Mouse (Mus musculus) hindbrain, embryonic 10.5 days (tissue): Measurements from ENCODE around the gene Lemd1. TPM values are rescaled to one million over a fixed set of nuclear protein-coding genes. Genes with fewer than 3 reads are reported as not detected.

ENCODE experiments used
- DNase-seq: peaks from one replicate; pipeline ENCODE4 v3.0.0-alpha.2; 2017; ENCODE audit warnings: low spot score
- H3K27ac ChIP-seq: fragments of 300-500 bp; sonication (generic); 2 replicates; pipeline ENCODE4 v1.5.1; 2016; ENCODE audit warnings: mild to moderate bottlenecking, moderate library complexity
- H3K27me3 ChIP-seq: fragments of 300-500 bp; sonication (generic); 2 replicates; pipeline ENCODE4 v1.6.1; 2016; ENCODE audit warnings: mild to moderate bottlenecking; ENCODE audit not compliant: poor library complexity, insufficient read depth, severe bottlenecking
- H3K36me3 ChIP-seq: fragments of 300-500 bp; sonication (generic); 2 replicates; pipeline ENCODE4 v1.6.1; 2016; ENCODE audit warnings: mild to moderate bottlenecking, moderate library complexity
- H3K4me1 ChIP-seq: fragments of 300-500 bp; sonication (generic); replicated peaks from 2 replicates; pipeline ENCODE4 v1.6.1; 2016; ENCODE audit warnings: mild to moderate bottlenecking
- H3K4me3 ChIP-seq: fragments of 300-500 bp; sonication (generic); 2 replicates; pipeline ENCODE4 v1.5.1; 2016; ENCODE audit warnings: mild to moderate bottlenecking, moderate library complexity
- H3K9me3 ChIP-seq: fragments of 300-500 bp; sonication (generic); 2 replicates; pipeline ENCODE4 v1.6.1; 2016; ENCODE audit warnings: mild to moderate bottlenecking, moderate library complexity
- WGBS: fragments of 180-500 bp; shearing (Covaris S2); methylation state at CpG from one replicate; pipeline ENCODE4 v1.1.7; 2016; 5-methylcytosine and 5-hydroxymethylcytosine counted together
- polyA plus RNA-seq: library from polyadenylated mRNA; unstranded; fragments of >200 nt; fragmentation: Nextera tagmentation; extraction: Ambion mirVana; gene quantifications from 2 replicates; pipeline ENCODE4 v1.2.1, GENCODE M21; 2016

The Lemd1 gene
- polyA plus RNA-seq, 1 experiment from 2014 or later = 7.7 TPM

DNA sequence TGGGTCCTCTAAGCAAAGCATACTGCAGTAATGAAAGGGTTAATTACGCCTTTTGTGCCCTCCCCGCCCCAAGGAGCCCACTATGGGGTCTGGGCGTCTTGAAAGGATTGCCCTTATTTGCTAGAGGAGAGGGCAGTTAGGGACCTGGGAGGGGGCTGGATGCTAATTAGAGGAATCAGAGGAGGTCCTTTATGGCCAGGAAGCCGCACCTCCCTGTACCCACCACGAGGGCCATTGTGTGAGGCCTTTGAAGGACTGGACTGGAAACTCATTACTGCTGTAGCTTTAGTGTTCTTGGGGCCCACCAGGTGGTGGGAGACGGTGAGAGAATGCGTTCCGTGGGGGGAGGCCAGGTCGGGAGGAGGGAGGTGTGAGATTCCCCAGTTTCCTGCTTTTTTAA, 6.4 kb downstream of the Lemd1 start:
- peak overlapping the region; percentile 75 for H3K27ac ChIP-seq
- H3K4me3 ChIP-seq = no peak overlapping the region
- peaks cover 11% of the 10 kb centered on the region for H3K36me3 ChIP-seq
- no peak for DNase-seq
- H3K9me3 ChIP-seq = no peaks in the 10 kb centered on the region
- H3K4me1 ChIP-seq = peaks cover 98% of the 10 kb centered on the region
- WGBS = 7% methylated on average over 9 of the region's 9 CpGs
- H3K27me3 ChIP-seq = peaks cover 52% of the 10 kb centered on the region

DNA sequence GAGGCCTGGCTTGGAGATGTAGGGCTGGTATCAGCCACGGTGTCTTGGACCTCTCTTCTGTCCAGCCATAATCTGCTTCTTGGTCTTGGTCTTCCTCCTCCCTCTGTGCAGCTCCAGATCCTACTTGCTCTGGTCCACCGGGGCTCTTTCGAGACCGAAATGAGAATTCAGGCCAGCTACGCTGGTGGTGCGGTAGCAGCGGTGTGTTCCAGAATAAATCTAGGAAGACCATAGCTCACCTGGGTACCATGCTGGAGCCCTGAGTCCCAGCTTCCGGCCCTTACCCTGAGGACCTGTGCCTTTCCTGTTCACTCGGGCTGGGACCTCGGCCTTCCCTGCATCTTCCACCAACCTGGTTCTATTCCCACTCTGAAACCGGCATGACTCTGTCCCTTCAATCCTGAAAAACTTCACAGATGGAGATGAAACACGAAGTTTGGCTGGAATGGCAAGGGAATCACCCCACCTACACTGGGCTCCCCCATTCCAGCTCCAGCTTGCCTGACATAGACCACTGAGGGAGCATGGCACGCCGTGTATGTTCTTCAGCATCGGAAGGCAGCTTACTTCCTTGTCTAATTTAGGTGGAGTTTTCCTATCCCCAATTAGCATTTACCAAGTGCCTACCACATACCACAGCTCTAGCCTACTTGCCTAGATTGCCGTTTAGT, 7.3 kb downstream of the Lemd1 start:
- DNase-seq = no peak
- Histone ChIP-seq H3K36me3 (peaks cover 11% of the 10 kb centered on the region), H3K27ac (peak overlapping the region; percentile 75; the same call in 1 of the 2 replicates), H3K4me3 (no peak overlapping the region), H3K9me3 (no peaks in the 10 kb centered on the region), H3K27me3 (peaks cover 43% of the 10 kb centered on the region), H3K4me1 (peaks cover 96% of the 10 kb centered on the region)
- 82% methylated on average over 16 of the region's 16 CpGs for WGBS

DNA sequence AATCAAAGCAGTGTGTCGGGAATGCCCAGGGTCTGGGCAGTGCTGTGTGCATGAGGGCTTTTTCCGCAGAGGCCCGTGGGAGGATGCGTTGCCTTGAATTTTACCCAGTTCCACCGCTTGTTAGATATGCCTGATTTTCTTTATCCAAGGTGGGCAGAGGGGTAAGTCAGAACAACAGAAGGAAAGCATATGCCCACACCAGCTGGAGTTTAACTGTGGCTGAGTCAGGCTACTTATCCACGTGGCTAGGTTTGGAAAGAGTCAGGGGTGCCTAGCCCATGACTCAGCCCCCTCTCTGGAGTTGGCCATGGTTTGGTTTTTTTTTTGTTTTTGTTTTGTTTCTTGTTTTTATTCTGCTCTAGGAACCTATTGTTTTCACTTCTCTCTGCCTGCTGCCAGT, 8.0 kb downstream of the Lemd1 start:
- Histone ChIP-seq H3K4me3 (no peak overlapping the region), H3K4me1 (peaks cover 92% of the 10 kb centered on the region), H3K27me3 (peaks cover 38% of the 10 kb centered on the region), H3K9me3 (no peaks in the 10 kb centered on the region), H3K27ac (peak overlapping the region; percentile 81), H3K36me3 (peaks cover 10% of the 10 kb centered on the region)
- no peak for DNase-seq
- WGBS = 76% methylated on average over 6 of the region's 6 CpGs

DNA sequence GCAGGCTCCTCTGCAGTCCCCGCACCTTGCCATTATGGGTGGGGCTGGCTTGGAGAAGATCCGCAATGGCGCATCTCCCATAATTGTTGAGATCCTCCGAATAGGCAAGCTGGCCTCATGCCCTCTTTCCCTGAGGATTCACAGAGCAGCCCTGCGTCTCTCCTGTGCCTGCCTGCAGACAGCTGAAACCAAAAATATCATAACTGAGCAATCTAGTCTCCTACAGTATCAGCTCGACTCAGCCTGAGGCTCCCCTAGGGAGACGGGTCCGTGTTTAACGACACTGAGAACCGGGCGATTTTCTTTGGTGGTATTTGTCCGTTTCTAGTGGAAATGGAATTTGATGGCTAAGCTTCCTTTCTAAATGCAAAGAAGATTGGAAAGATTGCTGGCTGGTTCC, 8.7 kb downstream of the Lemd1 start:
- no peaks in the 10 kb centered on the region for H3K9me3 ChIP-seq
- DNase-seq = peak; percentile 4
- peaks cover 6% of the 10 kb centered on the region for H3K36me3 ChIP-seq
- H3K4me1 ChIP-seq = peaks cover 91% of the 10 kb centered on the region
- WGBS = 14% methylated on average over 12 of the region's 12 CpGs
- H3K4me3 ChIP-seq = peak overlapping the region; percentile 36
- peaks cover 38% of the 10 kb centered on the region for H3K27me3 ChIP-seq
- H3K27ac ChIP-seq = peak overlapping the region; percentile 81

DNA sequence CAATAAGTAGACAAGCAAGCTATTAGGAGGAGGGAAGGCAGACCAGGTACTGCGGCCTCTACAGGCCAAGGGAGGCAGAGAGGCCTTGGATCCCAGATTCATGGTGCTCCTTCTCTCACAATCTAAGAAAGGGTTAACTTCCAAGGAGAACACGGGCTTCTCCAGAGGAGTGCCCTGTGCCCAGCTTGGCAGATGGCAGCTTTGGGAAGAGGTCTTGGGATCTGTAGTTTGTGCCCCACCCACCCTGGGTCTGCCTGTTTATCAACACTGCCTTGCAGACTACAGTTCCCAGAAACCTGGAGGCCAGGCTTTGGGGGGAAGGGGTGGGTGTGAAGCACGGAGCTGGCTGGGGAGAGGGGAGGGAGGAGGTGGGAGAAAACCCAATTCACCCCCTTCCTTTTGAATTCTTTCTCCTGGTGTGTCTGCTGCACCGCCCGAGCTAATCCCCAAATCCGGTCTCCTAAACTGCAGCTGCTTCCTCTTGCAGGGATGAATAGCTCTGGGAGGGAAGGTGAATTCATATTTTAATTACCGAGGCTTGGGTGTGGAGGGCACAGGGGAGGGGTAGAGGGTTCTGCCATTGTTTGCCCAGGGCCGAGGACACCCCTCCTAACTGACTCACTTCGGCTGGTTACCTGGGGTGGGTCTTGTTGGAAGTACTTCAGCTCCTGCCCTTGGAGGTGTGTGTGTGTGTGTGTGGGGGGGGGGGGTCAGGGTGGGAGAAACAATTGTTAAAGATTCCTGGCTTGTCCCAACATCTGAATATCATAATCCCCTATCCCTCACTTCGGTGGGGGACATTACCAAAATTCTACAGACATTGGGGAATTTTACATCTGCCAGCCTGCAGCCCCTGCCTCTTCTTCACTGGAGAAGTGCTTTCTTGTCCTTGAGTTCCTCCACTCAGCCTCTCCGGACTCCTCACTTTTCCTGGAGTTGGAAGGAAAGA, 9.6 kb downstream of the Lemd1 start:
- WGBS = 7% methylated on average over 11 of the region's 11 CpGs
- Histone ChIP-seq H3K4me3 (peak overlapping the region; percentile 36), H3K9me3 (no peaks in the 10 kb centered on the region), H3K36me3 (peaks cover 6% of the 10 kb centered on the region), H3K4me1 (peaks cover 89% of the 10 kb centered on the region), H3K27ac (peak overlapping the region; percentile 81), H3K27me3 (peaks cover 35% of the 10 kb centered on the region)
- DNase-seq = peak; percentile 65

DNA sequence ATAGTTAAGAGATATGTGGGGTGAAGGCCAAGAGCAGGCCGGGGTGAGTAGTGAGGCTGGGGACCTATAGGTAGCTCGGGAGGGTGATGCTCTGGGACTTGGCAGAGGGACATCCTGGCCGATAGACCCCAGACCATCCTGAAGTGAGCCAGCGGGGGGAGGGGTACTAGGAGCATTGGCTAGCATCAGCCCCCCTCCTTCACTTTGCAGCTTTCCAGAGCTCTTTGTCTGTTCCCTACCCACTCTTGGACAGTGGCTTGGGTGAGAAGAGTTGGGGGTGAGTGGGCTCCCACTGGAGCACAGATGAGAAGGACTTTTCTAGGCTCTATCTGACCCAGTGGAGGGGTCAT, 10.3 kb downstream of the Lemd1 start:
- H3K27ac ChIP-seq = peak overlapping the region; percentile 81

DNA sequence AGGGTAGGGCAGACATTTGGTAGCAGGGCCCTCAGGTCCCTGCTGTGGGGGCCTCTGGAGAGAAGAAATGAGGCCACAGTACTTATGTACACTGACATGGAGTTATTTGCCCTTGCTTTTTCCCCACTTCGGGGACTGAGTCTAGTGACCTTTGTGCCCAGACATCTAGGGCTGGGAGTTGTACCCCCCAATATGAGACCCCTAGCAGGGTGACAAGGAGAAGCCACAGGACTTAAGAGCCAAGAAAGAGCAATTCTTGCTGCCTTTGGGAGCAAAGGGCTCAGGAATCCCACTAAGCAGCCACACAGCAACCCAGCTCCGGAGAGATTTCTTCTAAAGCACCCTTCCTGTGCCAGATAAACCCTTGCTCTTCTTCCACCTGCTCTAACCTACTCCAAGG, 10.7 kb downstream of the Lemd1 start:
- Histone ChIP-seq H3K27me3 (peaks cover 27% of the 10 kb centered on the region), H3K4me1 (peaks cover 87% of the 10 kb centered on the region), H3K27ac (peak overlapping the region; percentile 81), H3K4me3 (no peak overlapping the region), H3K9me3 (no peaks in the 10 kb centered on the region), H3K36me3 (peaks cover 6% of the 10 kb centered on the region)
- WGBS = 68% methylated on average over 2 of the region's 2 CpGs
- DNase-seq = no peak

More for the DNA sequence above, 10.3 kb downstream of the Lemd1 start:
- WGBS = 29% methylated on average over 4 of the region's 4 CpGs
- H3K4me3 ChIP-seq = no peak overlapping the region
- peaks cover 89% of the 10 kb centered on the region for H3K4me1 ChIP-seq
- peak; percentile 5 for DNase-seq
- H3K36me3 ChIP-seq = peaks cover 6% of the 10 kb centered on the region
- H3K9me3 ChIP-seq = no peaks in the 10 kb centered on the region
- peaks cover 30% of the 10 kb centered on the region for H3K27me3 ChIP-seq

DNA sequence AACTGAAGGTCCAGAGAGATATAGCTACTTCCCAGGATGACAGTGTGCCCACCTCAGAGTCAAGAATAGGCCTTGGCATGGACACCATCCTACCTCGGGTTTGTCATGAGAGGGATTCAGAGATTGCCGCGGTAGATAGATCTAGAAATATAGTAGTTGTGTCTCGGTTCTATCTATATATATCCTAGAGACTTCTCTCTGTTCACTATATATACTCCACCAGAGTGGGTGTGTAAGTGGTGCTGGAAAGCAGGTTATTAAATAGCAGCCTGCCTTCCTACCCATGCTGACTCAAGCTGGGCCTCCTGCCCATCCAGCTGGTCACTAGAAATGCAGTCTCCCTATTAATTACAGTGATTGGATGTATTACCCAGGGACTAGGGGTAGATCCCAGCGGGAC, 11.5 kb downstream of the Lemd1 start:
- H3K27me3 ChIP-seq = peaks cover 27% of the 10 kb centered on the region
- H3K27ac ChIP-seq = no peak overlapping the region
- no peaks in the 10 kb centered on the region for H3K9me3 ChIP-seq
- no peak overlapping the region for H3K4me3 ChIP-seq
- H3K36me3 ChIP-seq = peaks cover 6% of the 10 kb centered on the region
- peaks cover 86% of the 10 kb centered on the region for H3K4me1 ChIP-seq
- WGBS = 94% methylated on average over 5 of the region's 5 CpGs
- DNase-seq = no peak

DNA sequence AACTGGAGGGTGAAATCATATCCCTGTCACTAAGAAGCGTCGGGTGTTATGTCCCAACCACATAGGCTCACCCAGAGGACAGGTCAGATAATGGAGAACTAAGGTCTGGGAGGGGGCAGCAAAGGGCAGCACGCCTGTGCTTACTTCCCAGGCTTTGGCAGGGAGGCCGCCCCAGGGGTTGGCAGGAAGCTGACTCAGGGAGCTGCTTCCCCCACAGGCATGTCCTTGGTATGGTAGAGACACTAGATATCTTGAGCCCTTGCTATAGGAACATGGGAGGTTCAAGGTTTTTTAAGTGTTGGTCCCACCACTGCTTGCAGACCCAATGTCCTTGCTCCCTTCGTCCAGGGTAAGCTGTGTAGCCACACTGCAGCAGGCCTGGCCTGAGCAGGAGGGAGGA, 14.7 kb downstream of the Lemd1 start:
- Histone ChIP-seq H3K36me3 (no peaks in the 10 kb centered on the region), H3K4me3 (no peak overlapping the region), H3K4me1 (peaks cover 75% of the 10 kb centered on the region), H3K9me3 (no peaks in the 10 kb centered on the region), H3K27me3 (peaks cover 17% of the 10 kb centered on the region; the same call in 1 of the 2 replicates), H3K27ac (no peak overlapping the region)
- WGBS = 59% methylated on average over 5 of the region's 5 CpGs
- no peak for DNase-seq

DNA sequence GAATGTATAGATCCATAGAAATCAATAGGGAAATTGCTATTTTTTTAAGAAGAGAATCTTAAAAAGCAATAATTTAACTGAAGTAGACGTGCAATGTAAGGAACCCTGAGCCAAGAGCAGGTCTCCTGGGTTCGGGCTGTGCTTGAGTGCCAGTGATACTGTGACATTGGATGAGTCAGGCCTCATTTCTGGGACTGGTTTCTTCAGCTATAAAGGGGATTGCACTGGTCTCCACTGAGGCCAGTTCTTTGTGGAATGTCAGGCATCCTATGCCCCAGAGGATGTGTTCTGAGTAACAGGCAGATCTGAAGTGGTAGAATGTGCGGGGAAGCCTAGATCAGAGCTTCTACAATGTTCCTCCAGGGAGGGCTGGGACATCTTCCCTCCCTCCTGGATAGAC, 15.6 kb downstream of the Lemd1 start:
- no peak overlapping the region for H3K4me3 ChIP-seq
- WGBS = 85% methylated on average over 3 of the region's 3 CpGs
- H3K36me3 ChIP-seq = no peaks in the 10 kb centered on the region
- DNase-seq = no peak
- peaks cover 21% of the 10 kb centered on the region; the same call in 1 of the 2 replicates for H3K27me3 ChIP-seq
- H3K9me3 ChIP-seq = no peaks in the 10 kb centered on the region
- no peak overlapping the region for H3K27ac ChIP-seq
- peaks cover 72% of the 10 kb centered on the region for H3K4me1 ChIP-seq

DNA sequence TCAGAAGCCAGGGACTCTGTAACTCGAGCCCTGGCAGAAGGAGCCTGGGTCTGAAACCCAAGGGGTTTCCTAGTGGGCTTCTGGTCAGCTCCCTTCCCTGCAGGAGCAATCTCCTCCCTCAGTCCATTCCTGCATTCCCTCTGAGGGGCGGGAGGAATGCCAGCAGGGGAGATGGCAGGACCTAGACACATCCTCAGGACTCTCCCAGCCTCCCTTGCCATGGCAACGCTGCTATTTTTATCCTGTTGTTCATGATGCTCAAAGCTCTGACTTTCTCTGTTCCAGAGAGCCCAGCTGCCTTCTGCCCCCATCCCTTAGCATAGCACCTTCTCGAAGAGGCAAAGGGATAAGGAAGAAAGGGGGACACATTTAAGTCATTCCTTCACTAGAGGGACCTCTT, 16.9 kb downstream of the Lemd1 start:
- Histone ChIP-seq H3K36me3 (no peaks in the 10 kb centered on the region), H3K27ac (peak overlapping the region; percentile 25), H3K4me3 (no peak overlapping the region), H3K27me3 (peaks cover 20% of the 10 kb centered on the region; the same call in 1 of the 2 replicates), H3K9me3 (no peaks in the 10 kb centered on the region), H3K4me1 (peaks cover 76% of the 10 kb centered on the region)
- DNase-seq = no peak
- 12% methylated on average over 4 of the region's 4 CpGs for WGBS

DNA sequence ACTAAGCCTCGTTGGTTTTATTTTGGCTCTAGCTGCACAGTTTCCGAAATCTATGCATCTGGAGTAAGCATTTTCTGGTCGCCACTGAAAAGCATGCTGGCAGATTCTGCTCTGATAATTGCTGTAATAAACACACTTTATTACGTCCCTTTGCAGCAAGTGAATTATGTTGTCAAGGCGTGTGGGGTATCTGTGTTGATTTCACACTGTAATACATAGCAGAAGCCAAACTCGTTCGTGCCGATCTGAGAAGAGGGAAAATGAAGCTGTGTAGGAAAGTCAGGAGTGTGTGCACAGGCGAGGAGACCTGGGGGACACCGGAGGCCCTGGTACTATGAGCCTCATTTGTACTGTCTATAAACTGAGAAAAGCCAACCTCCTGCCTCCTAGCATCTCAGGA, 18.2 kb downstream of the Lemd1 start:
- H3K4me3 ChIP-seq = no peak overlapping the region
- no peaks in the 10 kb centered on the region for H3K36me3 ChIP-seq
- H3K27ac ChIP-seq = no peak overlapping the region
- H3K9me3 ChIP-seq = no peaks in the 10 kb centered on the region
- WGBS = 88% methylated on average over 10 of the region's 10 CpGs
- H3K27me3 ChIP-seq = peaks cover 20% of the 10 kb centered on the region; the same call in 1 of the 2 replicates
- no peak for DNase-seq
- peaks cover 74% of the 10 kb centered on the region for H3K4me1 ChIP-seq

DNA sequence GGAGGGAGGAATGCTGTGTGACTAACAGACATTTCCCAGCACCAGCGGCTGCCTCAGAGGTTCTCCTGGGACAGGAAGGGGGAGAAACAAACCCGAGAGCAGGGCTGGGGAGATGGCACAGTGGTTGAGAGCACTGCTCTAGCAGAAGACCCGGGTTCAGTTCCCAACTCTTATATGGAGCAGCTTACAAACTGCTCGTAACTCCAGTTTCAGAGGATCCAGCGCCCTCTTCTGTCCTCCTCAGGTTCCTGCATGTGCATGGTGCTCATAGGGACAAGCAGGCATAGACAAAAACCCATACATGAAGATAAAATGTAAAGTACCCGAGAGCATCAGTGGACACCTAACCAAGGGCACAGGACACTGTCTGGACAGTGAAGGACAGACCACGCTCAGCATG, 19.7 kb downstream of the Lemd1 start:
- Histone ChIP-seq H3K4me3 (no peak overlapping the region), H3K27me3 (peaks cover 20% of the 10 kb centered on the region; the same call in 1 of the 2 replicates), H3K9me3 (no peaks in the 10 kb centered on the region), H3K36me3 (no peaks in the 10 kb centered on the region), H3K27ac (no peak overlapping the region), H3K4me1 (peaks cover 62% of the 10 kb centered on the region)
- 21% methylated on average over 7 of the region's 7 CpGs for WGBS
- DNase-seq = peak; percentile 63
